Mouse (Mus musculus) G1E (cell line): Measurements from ENCODE around the gene Plaur. TPM values are rescaled to one million over a fixed set of nuclear protein-coding genes. Genes with fewer than 3 reads are reported as not detected.

Experiments used
- ATAC-seq: 2 replicates; pipeline ENCODE4 v1.8.0; 2016; ENCODE audit warnings: mild to moderate bottlenecking; ENCODE audit not compliant: insufficient number of reproducible peaks, poor library complexity, low FRiP score, severe bottlenecking; ENCODE audit errors: extremely low read depth
- DNase-seq: peaks from one replicate; pipeline ENCODE4 v3.0.0; 2012; ENCODE audit warnings: low spot score
- H3K27me3 ChIP-seq: 2 replicates; pipeline ENCODE4 v1.6.1; 2012; ENCODE audit warnings: mild to moderate bottlenecking, low read length, inconsistent platforms; ENCODE audit not compliant: insufficient read depth
- H3K36me3 ChIP-seq: replicated peaks from 2 replicates; pipeline ENCODE3; 2012; ENCODE audit warnings: mild to moderate bottlenecking, inconsistent platforms
- H3K4me1 ChIP-seq: 2 replicates; pipeline ENCODE4 v1.6.1; 2012; ENCODE audit warnings: low read depth, low read length, inconsistent platforms, mixed read lengths; ENCODE audit not compliant: insufficient read depth
- H3K4me3 ChIP-seq: 2 replicates; pipeline ENCODE4 v1.5.1; 2012; ENCODE audit warnings: low read depth, mild to moderate bottlenecking, inconsistent platforms, low read length, moderate library complexity, mixed read lengths
- H3K9me3 ChIP-seq: replicated peaks from 2 replicates; pipeline ENCODE4 v1.6.1; 2012; ENCODE audit warnings: inconsistent platforms
- CTCF ChIP-seq: IDR thresholded peaks from 2 replicates; pipeline ENCODE4 v1.5.1; 2012; ENCODE audit warnings: low read depth, low read length, inconsistent platforms, mixed read lengths
- GATA1 ChIP-seq: IDR thresholded peaks from 2 replicates; pipeline ENCODE4 v1.6.1; 2012; ENCODE audit warnings: borderline replicate concordance, low read length, inconsistent platforms, mixed read lengths
- GATA2 ChIP-seq: IDR thresholded peaks from 2 replicates; pipeline ENCODE4 v1.6.1; 2012; ENCODE audit warnings: low read depth, low read length, inconsistent platforms, borderline replicate concordance
- POLR2AphosphoS5 ChIP-seq: IDR thresholded peaks from 2 replicates; pipeline ENCODE4 v1.6.1; 2012; ENCODE audit warnings: low read depth, low read length, inconsistent platforms; ENCODE audit not compliant: insufficient replicate concordance
- TAL1 ChIP-seq: conservative IDR thresholded peaks from 2 replicates; pipeline ENCODE4 v1.6.1; 2012; ENCODE audit warnings: low read depth, low read length, inconsistent platforms, mixed read lengths
- polyA plus RNA-seq: library from polyadenylated mRNA; stranded (reverse); fragments of >175 nt; gene quantifications from 2 replicates; pipeline ENCODE4 v1.2.3, GENCODE M21; 2012
- total RNA-seq, 2 experiments: library from RNA; stranded (forward) in 1 of 2; stranded (reverse) in 1 of 2; fragments of 200-1000 nt in 1 of 2; fragments of >200 nt in 1 of 2; fragmentation: Nextera tagmentation in 1 of 2; gene quantifications; 2 replicates each; pipeline ENCODE4 v1.2.3; 2014 to 2017

Gene Plaur
- total RNA-seq (2014; fragmentation: Nextera tagmentation), result not detected in 2 replicates
- total RNA-seq (2017), result 0.11 and 0.17 TPM in 2 replicates
- polyA plus RNA-seq, result 0.11 and 0.17 TPM in 2 replicates

DNA sequence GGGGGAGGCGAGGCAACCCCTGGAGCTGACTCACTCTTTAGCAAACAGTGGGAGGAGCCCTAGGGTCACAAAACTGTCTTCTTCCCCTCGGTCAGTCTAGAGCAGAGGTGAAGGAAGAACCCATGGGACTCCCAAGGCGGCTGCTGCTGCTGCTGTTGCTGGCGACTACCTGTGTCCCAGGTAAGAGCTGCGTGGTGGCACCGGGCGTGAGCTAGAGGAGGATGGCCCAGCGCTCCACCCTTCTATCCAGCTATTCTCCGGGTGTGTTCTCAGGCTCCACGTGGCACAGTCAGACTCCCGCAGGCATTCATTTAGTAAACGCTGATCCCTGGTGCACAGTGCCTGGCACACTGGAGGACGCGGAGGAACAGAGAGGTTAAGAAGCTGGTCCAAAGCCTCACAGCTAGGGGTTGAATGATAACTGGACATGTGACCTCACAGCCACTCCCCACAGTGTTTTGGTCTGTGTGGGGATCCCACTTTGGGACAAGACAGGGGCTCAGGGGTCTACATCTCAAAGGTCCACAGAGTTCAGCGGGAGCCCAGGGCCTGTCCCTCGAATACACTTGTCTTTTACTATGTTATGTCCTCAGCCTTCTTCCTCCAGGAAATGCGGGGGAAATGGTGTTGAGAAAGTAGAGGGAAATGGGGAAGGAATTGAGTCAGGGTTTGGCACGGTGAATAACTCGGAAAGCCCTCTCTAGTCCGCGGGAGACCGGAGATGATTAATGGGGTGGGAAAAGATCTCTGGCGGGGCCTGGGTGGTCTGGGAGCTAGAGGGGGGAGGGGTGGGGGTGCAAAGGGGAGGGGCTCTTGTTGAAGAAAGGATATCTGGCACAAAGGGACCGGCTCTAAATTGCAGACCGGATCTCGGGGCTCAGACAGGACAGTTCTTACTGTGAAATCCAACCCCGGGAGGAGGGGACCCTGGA is at the start of gene Plaur:
Gene Plaur (plus strand): TSS at position 97 of the 932 bp plus-strand sequence.
- peaks cover 12% of the 10 kb centered on the region for H3K4me1 ChIP-seq
- TF ChIP-seq CTCF (no peak), GATA1 (no peak), POLR2AphosphoS5 (no peak), TAL1 (no peak), GATA2 (no peak)
- ATAC-seq (no peak), DNase-seq (peak; percentile 45)
- peaks cover 35% of the 10 kb centered on the region for H3K27me3 ChIP-seq
- H3K4me3 ChIP-seq, result peak within 1 kb of the TSS; percentile 9; the same call in 1 of the 2 replicates
- no peaks in the 10 kb centered on the region for H3K9me3 ChIP-seq
- no peaks in the 10 kb centered on the region for H3K36me3 ChIP-seq

DNA sequence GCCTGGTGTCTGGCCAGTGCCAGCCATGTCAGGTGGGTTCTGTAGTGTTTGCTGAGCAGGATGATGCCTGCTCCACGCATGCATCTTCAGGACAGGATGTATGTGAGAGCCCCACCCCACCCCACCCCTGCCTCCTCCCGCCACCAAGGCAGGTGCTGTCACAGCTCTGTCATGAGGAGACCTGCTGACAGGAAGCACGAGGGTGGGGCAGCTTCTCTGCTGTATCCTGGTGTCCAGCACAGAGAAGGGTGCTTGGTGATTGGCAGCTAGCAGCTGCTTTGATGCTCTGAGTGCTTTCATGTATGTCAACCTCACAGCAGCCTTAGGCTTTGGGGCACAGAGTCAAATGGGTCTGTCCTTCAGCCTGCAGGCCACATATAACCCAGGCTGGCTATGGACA is 48.7 kb upstream of the Plaur start:
- H3K27me3 ChIP-seq, result no peaks in the 10 kb centered on the region
- ATAC-seq (no peak; the same call in 1 of the 2 replicates), DNase-seq (no peak)
- H3K4me3 ChIP-seq, result no peak overlapping the region
- H3K4me1 ChIP-seq, result no peaks in the 10 kb centered on the region
- H3K9me3 ChIP-seq, result no peaks in the 10 kb centered on the region
- TF ChIP-seq TAL1 (no peak), GATA1 (no peak), POLR2AphosphoS5 (no peak), CTCF (no peak), GATA2 (no peak)
- H3K36me3 ChIP-seq, result peaks cover 93% of the 10 kb centered on the region

DNA sequence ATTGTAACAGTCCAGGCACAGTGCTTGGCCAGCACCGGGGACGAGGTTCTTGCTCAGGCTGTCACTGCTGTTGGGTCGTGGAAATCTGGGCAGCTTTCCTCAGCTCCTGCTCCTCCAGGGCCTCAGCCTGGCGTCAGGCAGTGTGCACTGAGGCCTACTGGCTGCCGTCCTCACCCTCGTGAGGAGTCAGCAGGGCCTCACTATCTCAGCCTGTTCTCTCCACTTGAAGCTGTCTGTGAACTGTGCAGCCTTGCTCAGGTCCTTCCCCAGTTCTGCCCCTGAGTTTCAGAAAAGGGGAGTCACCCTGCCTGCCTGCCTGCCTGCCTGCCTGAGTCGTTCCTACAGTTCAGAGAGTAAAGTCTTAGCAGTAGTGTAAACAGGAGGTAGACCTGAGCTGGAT is 47.0 kb upstream of the Plaur start:
- Histone ChIP-seq H3K36me3 (peaks cover 94% of the 10 kb centered on the region), H3K27me3 (no peaks in the 10 kb centered on the region), H3K4me3 (no peak overlapping the region), H3K9me3 (no peaks in the 10 kb centered on the region), H3K4me1 (no peaks in the 10 kb centered on the region)
- no peak for ATAC-seq
- TF ChIP-seq TAL1 (no peak), GATA1 (no peak), GATA2 (no peak), CTCF (no peak), POLR2AphosphoS5 (no peak)
- no peak for DNase-seq

DNA sequence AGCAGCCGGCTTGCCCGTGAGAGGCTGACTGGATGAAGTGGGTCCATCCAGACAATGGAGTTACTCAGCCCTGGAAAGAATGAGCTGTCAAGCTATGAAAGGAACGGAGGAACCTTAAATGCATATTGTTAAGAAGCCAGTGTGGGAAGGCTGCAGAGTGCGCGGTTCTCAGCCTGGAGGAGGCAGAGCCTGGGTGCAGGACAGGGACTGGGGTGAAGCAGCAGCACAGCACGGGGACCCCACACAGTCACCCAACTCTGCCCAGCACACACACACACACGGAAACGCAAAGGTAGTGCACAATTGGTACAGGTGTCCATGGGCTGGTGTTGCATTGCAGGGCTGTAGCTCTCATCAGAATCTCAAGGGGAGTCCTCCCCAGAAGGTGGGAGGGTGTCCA is 42.7 kb upstream of the Plaur start:
- ATAC-seq, result no peak
- DNase-seq, result no peak
- H3K27me3 ChIP-seq, result no peaks in the 10 kb centered on the region
- H3K36me3 ChIP-seq, result peaks cover 97% of the 10 kb centered on the region
- TF ChIP-seq POLR2AphosphoS5 (no peak), GATA2 (no peak), CTCF (no peak), GATA1 (no peak), TAL1 (no peak)
- no peaks in the 10 kb centered on the region for H3K4me1 ChIP-seq
- no peak overlapping the region for H3K4me3 ChIP-seq
- H3K9me3 ChIP-seq, result no peaks in the 10 kb centered on the region

DNA sequence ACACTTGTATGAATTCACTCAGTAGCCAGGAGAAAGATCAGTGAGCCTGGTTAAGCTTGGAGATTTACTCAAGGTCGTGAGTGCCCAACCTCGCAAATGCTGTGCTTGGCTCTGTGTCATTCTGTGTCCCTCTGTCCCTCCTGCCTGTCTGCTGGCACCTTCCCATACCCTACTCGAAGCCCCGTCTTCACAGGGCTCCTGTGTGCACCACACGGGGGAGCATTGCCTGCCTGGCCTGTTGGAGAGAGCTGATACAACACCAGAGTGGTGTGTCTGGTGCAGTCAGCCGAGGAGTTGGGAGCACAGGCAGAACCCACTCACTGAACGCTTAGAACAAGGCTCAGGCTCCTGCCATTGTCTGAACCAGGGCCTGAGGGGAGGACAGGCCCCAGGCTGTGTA is 40.6 kb upstream of the Plaur start:
- no peak overlapping the region for H3K4me3 ChIP-seq
- TF ChIP-seq POLR2AphosphoS5 (no peak), CTCF (no peak), GATA1 (no peak), TAL1 (no peak)
- H3K36me3 ChIP-seq, result peaks cover 79% of the 10 kb centered on the region
- H3K9me3 ChIP-seq, result no peaks in the 10 kb centered on the region
- ATAC-seq, result no peak
- H3K27me3 ChIP-seq, result no peaks in the 10 kb centered on the region
- H3K4me1 ChIP-seq, result no peaks in the 10 kb centered on the region
- no peak for DNase-seq

DNA sequence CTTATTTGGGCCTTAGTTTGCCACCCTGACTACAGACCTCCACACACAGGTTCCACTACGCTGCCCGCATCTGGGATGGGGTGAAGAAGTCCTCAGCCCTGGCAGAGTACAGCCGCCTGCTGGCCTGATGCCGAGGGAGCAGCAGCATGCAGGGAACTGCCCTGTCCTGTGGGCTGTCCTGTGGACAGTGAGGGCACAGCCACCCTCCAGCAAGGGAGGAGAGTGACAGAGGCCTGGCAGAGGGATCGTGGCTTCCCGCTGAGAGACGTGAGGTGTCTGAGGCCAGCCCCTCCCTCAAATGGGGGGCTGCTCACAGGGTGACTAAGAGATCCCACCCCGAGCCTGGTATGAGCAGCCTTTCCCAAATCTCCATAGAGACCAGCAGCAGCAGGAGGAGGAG is 40.0 kb upstream of the Plaur start:
- DNase-seq (no peak), ATAC-seq (no peak)
- Histone ChIP-seq H3K27me3 (no peaks in the 10 kb centered on the region), H3K4me1 (no peaks in the 10 kb centered on the region), H3K36me3 (peaks cover 73% of the 10 kb centered on the region), H3K4me3 (no peak overlapping the region), H3K9me3 (no peaks in the 10 kb centered on the region)
- TF ChIP-seq POLR2AphosphoS5 (no peak), TAL1 (no peak), GATA2 (no peak), CTCF (no peak)
